21 mouse cellular contexts compared by ENCODE assay signal in the genomic region with DNA sequence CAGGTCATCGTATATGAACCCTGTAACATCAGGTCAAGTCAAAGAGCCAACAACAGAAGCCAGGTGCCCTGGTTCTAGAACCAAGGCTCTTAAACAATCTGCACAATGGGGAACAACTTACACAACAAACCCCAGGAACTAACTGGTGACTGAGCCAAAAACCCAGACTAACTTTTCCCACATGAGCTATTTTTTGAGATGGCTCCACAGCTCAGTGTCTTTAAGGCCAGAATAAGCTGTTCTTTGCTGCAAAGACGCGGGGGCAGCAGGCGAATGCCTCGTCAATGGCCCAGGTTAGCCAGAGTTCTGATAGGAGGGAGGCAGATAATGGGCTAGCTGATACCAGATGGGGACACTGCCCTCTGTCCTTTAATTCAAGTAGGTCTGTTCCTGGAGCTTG.
DNase-seq lines count a peak whose midpoint lies in the region; ATAC-seq lines count a peak whose summit lies in the region.
"Had no signal": no experiment of that assay in that cellular context is flagged by ENCODE, and none has a peak within 500 bp of the region (broad histone marks: within the 10 kb centered on the region; RNA-seq: fewer than 3 reads in every experiment).

No protein-coding gene starts in this region.

- DNase-seq in frontal cortex, postnatal 14 days (ENCODE audit: low spot score in 2 of 2), result no peak
- peak; percentile 40 for DNase-seq in right cerebral cortex, adult 18-20 months
- no peak for DNase-seq in right cerebral cortex, postnatal 4 days
- DNase-seq in urinary bladder, postnatal 4 days (ENCODE audit: low spot score in 2 of 2), result no peak
- DNase-seq: adrenal gland, adult 8-10 months; adrenal gland, postnatal 14 days; adrenal gland, postnatal 36 days; B cell, adult 2 months; cerebellum, adult 11 months; cerebellum, adult 18-20 months; cerebellum, adult 8-10 months; cerebellum, adult 9-11 months; cerebellum, postnatal 14 days; cerebellum, postnatal 36 days; embryo, embryonic 11 days had no signal

- ATAC-seq in frontal cortex, adult (ENCODE audit: low TSS enrichment), result peak; percentile 64; the same call in 1 of the 2 replicates
- ATAC-seq: activated CD4-positive, CD25-positive, alpha-beta regulatory T cell, adult 4 months; CD4-positive, CD25-positive, alpha-beta regulatory T cell, adult 4 months; forebrain, embryonic 14.5 days; forebrain, embryonic 16.5 days; Patski had no signal
